Mouse (Mus musculus) adrenal gland, postnatal 25 days (tissue): Measurements from ENCODE around the gene Crybg3. TPM values are rescaled to one million over a fixed set of nuclear protein-coding genes. Genes with fewer than 3 reads are reported as not detected.
"Not testable (repeated sequence)": the region's sequence is repeated elsewhere in the genome, so short reads cannot be mapped to it uniquely, and the experiment has no call there.

Source experiments
- DNase-seq: peaks from one replicate; pipeline ENCODE4 v3.0.0; 2021; ENCODE audit warnings: mixed read lengths
- total RNA-seq: library from RNA; stranded (reverse); gene quantifications from 2 replicates; pipeline ENCODE4 v1.2.3, GENCODE M21; 2021

The Crybg3 gene
- total RNA-seq, 1 experiment from 2014 or later, result 12.8 TPM

DNA sequence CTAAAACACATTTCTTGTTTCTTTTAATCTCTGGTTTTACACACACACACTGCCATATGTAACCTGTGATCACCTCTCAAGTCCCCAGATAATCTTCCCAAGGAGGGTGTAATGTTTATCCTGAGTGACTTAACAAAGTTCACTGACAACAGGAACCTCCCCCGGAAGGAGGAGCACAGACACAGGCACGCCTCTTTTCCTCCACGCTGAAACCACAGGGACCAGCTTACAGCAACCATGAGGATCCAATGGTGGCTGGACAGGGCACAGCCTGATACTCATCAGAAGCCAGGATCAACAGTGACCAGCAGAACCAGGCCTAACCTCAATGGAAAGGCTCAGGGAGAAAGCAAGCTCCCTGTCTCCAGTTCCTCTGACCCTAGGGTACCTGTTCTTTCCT, 68.2 kb downstream of the Crybg3 start:
- no peak for DNase-seq

DNA sequence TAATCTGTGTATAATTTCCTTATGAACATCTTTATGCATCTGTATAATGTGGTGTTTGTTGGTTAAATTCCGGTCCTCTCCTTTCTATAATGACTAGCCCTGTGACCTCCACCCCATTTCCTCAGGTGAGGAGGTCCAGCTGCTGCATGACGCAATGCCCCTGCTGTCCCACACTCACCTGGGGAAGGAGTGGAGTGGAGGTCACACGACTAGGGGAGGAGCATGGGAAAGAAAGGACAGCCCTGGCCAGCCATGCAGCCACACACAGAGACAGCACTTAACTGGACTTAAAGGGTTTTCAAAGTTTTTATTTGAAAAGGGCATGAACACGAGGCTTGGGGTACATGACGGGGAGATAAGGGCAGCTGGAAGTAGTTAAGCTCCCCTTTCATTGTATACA, 69.5 kb downstream of the Crybg3 start:
- DNase-seq, result no peak

DNA sequence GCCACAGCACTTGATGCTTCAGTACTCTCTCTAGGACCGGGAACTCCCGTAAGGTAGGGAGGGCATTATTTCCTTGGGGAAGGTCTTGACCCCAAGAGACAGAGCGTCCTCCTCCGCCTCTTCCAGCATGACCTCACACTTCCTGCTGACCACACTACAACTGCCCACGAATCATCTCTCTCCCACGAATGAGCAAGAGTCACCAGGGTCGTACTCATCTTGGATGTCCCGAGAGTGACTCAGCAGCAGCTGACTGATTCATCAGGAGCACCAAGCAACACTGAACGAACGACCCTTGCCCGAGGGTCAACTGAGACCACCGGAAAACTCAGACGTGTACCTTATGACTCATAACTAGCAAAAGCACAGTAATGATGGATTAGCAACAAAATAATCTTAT, 71.2 kb downstream of the Crybg3 start:
- no peak for DNase-seq

DNA sequence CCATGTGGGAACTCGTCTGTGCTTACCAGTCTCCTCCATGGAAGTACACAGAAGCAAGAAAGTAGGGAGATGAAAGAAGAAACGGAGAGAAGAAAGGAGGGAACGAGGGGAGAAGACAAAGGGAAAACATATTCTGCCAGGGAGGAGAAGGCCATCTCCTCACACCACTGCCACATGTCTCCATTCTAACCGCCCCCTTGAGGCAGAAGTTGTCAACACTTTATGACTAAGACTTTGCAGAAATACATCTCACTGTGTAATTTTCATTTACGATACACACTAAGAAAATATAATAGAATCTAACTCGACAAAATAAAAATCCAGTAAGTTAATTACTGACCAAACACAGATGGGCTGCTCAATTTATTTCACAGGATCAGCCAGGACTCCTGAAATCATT, 73.8 kb downstream of the Crybg3 start:
- DNase-seq, result no peak

DNA sequence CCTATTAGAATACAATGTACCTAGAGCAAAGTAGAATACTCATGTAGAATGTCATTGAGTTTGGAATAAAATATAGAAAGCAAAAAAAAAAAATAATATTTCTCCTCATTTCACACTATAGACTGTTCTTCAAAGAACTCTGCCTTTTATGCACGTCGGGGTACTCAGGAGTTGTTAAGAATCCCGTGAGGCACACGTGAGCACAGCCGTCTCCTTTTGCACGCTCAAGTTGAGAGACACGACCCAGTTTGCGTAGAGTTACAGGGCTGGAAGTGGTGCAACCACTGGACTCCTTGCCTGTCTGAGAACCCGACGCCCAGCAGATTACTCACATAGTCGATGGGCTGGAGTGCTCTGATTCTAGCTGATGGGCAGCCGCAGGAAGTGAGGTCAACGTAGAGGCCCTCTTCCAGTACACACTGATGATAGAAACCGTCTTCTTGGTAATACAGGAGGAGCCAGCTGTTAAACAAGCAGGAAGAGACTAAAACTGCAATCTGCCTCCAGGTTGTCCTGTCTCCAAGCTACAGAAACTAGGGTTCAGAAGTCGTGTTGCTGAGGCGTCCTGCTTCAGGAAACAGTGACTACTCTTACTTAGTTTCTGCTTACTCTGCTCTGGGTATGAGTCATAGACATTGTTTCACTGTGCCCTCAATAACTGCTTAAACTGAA, 78.9 kb downstream of the Crybg3 start:
- no peak for DNase-seq

DNA sequence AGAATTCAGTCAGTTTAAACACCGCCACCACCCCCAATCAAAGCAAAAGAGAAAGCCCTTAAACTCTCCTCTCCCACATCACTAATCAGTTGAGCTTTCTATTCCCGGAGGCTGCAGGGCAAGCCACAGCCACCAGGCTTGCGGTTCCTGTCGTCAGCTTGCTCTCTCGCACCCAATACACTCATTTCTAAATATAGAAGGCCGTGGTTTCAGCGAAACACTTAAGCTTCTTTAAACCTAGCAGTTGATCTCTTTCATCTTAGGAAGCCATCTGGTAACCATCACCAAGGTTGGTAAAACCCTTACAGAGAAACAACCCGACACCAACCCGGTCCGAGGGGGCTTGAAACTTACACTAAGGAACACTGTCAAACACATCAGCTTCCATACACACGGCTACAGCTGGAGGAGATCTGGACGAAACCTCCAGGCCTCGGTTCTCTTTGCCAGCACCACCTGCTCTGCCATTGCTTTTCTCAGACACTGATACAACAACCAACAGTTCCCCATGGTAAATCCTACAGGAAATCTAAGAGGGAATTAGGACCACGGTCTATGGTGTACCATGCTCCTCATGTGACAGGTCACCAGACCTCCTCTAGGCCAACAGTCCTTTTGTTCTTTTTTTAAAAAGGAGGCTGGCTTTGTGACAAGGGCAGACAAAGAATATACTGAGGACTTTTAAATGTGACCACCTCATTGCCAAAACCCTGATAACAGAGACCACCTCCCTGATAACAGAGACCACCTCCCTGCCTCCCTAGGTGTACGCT, 83.1 kb downstream of the Crybg3 start:
- DNase-seq, result no peak

DNA sequence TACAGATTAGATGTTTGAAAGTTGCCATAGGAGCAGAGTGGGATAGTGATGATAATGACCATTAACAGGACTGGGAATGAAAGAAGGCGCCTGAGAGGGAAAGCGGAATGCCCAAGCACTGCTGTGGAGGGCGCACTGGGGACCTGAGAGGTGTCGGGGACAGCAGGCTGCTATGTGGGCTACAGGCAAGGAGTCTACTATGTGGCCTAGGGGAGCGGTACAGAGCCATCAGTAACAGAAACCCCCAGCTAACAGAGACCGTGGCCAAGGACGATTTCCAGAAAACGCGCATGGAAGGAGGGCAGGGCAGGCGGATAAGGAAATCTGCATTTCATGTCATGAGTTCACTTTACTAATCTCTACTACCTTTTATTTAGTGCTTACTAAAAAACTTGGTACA, 83.8 kb downstream of the Crybg3 start:
- no peak for DNase-seq

DNA sequence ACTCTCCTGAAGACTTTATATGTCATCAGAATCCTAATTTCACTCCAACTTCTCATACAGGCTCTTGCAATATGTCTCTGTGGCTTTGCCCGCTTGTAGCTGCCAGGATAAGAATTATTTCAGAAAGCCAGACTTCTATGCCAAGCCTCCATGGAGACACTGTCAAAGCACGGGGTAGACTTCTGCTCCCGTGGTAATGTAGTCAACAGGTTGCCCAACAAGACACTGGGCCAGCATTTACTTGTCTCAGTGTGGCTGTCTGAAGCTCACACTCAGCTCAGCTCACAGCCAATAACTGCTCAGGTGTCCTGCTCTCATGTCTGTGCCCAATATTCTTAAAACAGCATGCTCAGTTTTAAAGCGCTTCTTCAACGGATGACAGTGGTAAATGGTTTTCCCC, 85.6 kb downstream of the Crybg3 start:
- no peak for DNase-seq

DNA sequence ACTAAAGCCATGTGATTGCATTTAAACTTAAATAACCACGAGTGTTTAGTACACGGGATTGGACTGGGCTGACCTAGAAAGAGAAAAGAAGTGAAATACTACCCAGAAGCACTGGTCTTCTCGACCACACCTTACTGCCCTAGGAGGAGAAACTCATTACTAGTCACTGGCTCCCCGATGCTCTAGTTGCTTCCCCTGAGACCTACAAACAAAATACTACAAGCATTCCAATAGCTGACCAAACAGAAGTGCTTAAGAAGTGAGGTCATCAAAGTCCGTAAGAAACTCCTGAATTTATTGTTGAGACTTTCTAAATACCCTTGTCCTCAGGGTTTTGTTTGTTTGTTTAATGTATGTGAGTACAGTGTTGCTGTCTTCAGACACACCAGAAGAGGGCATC, 90.9 kb downstream of the Crybg3 start:
- no peak for DNase-seq

DNA sequence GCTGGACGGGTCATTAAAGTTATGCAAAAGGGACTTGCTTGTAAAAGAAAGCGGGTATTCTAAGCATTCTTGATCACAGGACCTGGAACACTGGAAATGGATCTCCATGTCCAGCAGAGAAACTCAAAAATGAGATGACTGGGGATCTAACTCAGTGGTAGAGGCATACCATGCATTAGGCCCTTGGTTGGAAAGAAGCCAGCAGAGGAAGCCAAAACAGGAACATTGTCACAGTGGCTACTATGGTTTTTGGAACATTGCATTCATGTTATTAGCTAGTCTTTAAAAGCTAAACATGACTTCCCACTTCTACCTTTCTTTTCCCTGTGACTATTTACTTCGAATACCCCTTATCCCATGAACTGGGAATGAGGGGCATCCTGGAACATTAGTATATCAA, 101.6 kb downstream of the Crybg3 start:
- no peak for DNase-seq

DNA sequence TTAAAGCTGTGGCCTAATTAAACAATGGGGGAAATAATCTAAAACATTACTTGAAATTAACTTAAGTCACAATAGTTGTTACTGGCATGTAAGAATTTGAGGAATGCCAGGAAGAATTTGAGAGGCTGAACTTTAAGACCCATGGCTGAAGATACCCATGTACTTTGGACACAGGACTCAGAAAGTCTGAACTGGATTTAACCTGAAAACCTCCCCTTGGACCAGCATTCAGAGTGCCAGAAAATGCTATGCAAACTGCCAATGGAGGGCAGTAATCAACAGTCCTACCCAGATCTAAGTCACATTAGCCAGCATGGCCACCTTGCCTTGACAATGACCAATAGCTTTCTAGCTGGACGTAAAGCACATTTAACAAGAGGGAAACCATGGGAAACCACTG, 102.8 kb downstream of the Crybg3 start:
- DNase-seq, result no peak

DNA sequence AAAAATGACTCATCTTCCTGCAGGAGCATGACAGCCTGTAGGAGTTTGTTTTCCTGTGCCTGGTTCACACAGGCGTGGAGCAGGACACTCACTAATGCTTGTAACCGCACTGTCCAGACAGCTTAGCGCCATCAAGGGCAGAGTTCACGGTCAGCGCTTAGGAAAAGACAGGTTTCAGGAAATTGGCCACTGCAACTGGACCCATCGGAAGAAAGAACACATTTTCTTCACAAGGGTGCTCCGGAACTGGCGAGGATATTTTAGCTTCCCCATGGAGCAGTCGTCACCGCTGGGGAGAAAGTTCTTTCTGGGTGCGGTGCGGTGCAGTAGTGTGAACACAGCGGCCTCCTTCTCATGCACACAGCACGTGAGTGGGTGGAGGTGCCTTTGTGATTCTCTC, 107.6 kb downstream of the Crybg3 start:
- DNase-seq, result peak; percentile 18

DNA sequence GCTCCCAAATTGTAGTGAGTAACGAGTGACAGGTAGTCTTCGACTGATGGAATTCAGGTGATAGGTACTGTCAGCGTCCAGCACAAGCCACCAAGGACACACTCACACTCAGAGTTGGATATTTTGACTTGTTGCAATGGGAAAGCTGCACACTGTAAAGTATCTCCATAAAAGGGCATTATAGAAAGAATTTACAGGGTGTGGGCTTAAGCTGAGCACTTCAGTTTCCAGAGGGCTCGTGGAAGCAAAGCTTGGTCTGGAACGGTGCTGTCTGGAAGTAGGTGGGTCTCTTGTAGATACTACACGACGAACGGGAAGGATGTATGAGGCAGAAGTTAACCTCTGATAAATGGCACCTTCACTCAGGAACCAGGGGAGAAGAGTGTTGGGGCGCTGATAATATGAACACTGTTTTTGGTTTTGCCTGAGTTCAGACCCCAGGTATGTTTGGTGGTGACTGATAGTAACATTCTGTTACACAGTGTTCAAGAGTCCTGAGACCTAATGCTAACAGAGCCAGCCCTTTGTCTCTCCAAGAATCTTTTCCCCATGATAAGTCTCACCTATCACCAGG, 112.7 kb downstream of the Crybg3 start:
- DNase-seq, result no peak

DNA sequence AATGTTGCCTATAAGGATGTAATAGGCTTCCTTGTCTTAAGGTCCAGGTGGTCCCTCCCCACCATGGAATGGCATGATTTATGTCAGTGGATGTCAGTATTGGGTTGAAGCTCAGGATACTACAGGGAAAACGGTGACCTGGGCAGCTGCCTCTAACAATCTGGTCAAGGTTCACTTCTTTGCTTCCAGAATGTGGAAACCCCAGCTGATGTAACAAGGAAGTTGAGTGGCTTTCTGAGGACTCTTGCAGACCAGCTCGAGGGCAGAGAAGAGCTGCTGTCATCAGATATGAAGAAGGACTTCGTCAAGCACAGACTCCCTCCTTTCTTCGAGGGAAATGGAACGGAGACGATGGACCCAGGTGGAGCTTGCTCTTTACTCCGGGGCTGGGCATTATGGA, 113.5 kb downstream of the Crybg3 start:
- no peak for DNase-seq

DNA sequence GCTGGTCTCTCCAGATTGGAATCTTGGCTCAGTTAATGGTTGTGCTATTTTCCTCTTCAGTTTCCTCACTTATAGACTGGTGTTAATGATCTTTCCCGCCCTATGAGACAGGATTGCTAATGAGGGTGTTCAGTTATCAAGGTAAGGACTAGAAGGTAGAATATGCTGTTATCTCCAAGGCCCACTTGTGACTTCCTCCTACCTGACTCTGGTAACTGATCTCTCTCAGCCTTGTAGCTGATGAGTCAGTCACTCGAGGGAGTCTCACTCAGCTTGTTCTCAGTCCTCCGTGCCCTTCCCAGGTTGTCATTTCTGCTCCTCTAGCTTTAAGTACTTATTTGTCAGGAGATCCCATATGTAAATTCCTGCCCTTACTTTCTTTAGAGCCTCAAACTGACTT, 122.8 kb downstream of the Crybg3 start:
- DNase-seq, result no peak

DNA sequence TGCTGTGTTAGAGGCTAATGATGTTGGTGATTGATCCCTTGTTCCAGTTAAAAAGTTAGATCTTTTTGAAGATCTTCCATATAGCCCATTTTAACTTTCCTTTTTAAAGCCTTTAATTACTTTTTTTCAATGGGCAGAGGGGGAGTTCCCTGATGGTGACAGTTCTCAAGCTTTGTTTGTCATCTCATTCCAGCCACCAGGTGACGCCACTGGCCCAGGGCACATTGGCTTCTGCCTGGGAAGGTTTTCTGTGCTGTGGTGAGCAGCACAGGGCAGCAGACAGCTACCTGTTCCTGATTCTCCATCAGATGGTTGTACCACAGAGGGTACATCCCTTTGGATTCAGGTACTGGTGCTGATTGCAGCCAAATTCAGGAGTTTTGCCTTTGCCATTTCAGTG, 126.0 kb downstream of the Crybg3 start:
- peak; percentile 70 for DNase-seq

DNA sequence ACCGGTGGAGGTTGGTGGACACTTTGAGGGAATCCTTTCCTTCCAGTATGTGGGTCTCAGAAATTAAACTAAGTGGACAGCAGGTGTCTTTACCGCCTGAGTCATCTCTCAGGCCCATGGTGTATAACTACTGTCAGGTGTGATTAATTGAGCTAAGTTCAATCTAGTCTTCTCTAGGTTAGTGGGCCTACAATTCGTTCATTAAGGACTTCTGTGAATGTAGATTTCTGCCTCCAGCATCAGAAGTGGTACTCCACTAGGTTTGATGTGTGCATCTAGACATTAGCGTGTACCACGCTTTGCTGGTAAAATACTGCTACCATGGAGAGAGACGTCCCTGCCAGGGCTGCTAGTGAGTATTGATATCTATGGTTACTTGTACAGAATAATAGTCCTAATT, 128.2 kb downstream of the Crybg3 start:
- no peak for DNase-seq

DNA sequence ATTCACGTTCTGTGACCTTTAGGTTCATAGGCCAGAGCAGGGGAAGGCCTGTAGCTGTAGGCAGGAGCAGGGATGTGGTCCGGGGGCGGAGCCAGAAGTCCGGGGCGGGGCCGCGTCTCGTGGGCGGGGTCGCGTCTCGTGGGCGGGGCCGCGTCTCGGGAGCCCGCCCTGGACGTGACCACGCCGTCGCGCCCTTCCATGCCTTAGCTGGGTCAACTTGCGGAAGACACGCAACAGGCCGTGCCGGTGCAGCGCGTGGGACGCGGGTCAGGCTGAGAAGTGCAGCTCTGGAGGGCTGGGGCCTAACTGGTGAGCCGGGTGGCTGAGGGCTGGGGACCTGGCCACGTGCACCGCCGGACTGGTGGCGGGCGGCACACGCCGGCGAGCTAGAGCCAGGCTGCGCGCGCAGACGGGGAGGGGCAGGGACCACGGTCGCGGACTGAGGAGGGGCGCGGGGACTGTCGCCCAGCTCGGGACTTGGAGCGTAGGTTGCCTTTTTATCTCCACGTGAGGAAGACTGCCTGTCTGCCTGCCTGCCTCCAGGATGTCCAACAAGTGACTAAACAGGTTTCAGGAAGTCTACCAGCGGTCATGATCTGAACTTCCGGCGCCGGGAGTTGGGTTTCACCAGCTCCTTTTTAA, 129.0 kb downstream of the Crybg3 start, which contains the start of gene Riox2:
Riox2 (plus strand) TSS at position 139 of the 642 bp plus-strand sequence.
- DNase-seq, result peak; percentile 85

DNA sequence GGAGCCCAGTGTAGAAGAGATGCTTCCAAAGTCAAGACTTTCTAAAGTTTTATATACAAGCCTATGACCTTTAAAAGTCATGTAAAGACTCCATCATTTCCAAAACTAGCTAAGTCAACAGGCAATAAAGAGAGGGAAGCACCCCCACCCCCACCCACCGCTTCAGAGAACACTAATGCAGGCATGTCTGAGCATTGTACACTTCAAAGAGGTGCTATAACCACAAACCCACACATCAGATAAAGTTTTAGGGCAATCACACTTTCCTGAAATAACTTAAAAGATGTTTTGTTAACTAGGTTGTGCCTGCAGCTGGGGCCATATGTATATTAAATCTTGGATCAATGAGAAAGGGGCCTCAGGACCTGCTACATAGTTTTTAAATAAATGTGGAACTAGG, 130.9 kb downstream of the Crybg3 start:
- no peak for DNase-seq

DNA sequence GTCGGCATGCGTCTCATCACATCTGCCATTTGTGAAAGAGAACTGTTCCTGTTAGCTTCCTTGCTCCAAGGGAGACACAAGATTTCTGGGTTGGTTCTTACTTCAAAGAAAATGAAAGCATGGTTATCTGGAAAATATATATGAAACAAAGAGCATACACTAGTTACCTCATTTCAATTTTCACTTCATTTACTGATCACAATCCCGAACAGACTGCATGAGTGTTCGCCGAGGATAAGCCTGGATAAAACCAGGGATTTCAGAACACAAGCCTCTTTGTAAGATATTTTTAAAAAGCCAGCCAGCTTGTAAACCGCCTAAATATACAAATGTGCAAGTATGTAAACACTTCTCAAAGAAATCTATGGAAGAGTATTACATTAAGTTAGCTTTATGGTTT, 136.8 kb downstream of the Crybg3 start:
- no peak for DNase-seq

DNA sequence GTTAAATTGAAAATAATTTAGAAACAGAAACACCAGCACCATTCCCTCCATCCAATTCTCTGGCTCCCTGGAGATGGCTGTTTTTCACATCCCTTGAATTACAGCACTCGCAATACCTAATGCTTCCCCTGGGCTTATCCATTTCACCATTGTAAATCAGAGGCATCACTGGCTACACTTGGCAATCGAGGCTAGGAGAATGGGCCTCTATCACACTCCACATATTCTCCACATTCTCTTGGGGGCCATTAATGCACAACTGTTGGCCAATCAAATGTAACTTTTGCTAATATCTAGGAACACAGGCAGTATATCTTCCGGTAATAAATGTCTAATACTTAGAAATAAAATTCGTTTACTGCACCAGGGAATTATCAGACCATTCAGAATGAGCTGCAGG, 137.2 kb downstream of the Crybg3 start:
- DNase-seq, result no peak

DNA sequence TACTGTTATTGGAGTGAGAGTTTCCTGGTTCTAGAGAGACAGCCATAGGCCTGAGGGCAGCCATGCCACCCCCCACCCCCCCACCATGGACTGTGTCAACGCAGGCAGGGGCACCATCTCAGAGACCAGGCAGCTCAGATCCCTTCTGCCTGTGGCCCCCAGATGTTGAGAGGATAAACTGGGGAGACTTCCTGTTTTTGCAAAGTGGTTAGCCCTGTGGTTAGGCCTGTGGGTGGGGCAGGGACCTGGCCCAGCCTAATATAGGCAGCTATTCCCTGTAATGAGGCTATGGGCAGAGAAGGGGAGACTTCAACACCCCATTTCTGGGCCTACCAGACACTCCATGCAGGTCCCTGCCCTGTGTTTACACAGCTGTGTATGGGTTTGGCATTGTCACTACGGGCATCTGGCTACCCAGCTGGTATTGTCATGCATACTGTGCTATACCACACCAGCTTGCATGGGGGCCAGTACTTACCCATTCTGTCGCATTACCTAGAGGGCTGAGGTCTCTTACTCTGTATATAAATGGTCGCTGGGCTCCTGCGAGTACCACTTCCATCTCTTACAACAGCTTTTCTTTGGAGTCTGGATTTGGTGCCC, 141.4 kb downstream of the Crybg3 start:
- DNase-seq, result not testable (repeated sequence)

DNA sequence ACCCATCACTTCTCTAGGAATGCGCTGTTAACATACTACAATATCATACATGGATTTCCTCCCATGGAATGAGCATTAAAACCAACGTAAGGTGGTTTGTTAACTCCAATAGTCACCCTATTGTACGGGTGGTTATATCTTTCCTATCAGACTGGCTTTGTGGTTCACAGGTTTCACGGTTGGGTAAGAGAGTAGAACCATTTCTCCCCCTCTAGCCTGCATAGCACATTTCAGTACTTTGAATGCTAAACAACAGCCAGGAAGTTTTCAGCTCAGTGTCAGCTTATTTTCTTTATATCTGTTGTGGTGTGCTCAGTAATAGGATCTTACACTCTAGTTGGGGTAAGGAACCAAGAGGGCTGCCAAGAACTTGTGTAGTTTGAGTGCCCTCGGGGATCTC, 149.0 kb downstream of the Crybg3 start:
- DNase-seq, result no peak
